Mouse (Mus musculus) neural tube, embryonic 11.5 days (tissue): Measurements from ENCODE around the gene Gm20388. TPM values are rescaled to one million over a fixed set of nuclear protein-coding genes. Genes with fewer than 3 reads are reported as not detected.

Experiments used
- ATAC-seq: fragments of 200-750 bp; cut with Nextera tagmentation; 2 replicates; pipeline ENCODE4 v1.8.0; 2017; ENCODE audit warnings: moderate number of reproducible peaks, mild to moderate bottlenecking, moderate TSS enrichment, moderate library complexity; ENCODE audit not compliant: insufficient read depth, low FRiP score, low TSS enrichment
- DNase-seq: peaks from one replicate; pipeline ENCODE4 v3.0.0-alpha.2; 2015; ENCODE audit warnings: low spot score
- H3K27ac ChIP-seq: fragments of 300-500 bp; sonication (generic); 2 replicates; pipeline ENCODE4 v1.5.1; 2014; ENCODE audit warnings: low read depth, mild to moderate bottlenecking, low read length
- H3K27me3 ChIP-seq: fragments of 300-500 bp; sonication (generic); 2 replicates; pipeline ENCODE4 v1.6.1; 2014; ENCODE audit warnings: mild to moderate bottlenecking, low read length, mixed read lengths; ENCODE audit not compliant: control insufficient read depth, insufficient read depth
- H3K36me3 ChIP-seq: fragments of 300-500 bp; sonication (generic); 2 replicates; pipeline ENCODE4 v1.6.1; 2014; ENCODE audit warnings: mild to moderate bottlenecking, low read length, moderate library complexity, mixed read lengths; ENCODE audit not compliant: control insufficient read depth, insufficient read depth
- H3K4me1 ChIP-seq: fragments of 300-500 bp; sonication (generic); 2 replicates; pipeline ENCODE4 v1.6.1; 2014; ENCODE audit warnings: low read length, mixed read lengths; ENCODE audit not compliant: control insufficient read depth, insufficient read depth
- H3K4me2 ChIP-seq: fragments of 300-500 bp; sonication (generic); 2 replicates; pipeline ENCODE4 v1.6.1; 2014; ENCODE audit warnings: low read depth, mild to moderate bottlenecking, moderate library complexity
- H3K4me3 ChIP-seq: fragments of 300-500 bp; sonication (generic); 2 replicates; pipeline ENCODE4 v1.5.1; 2014; ENCODE audit warnings: low read depth, low read length
- H3K9ac ChIP-seq: fragments of 300-500 bp; sonication (generic); 2 replicates; pipeline ENCODE4 v1.6.1; 2014; ENCODE audit warnings: mild to moderate bottlenecking, low read length
- H3K9me3 ChIP-seq: fragments of 300-500 bp; sonication (generic); 2 replicates; pipeline ENCODE4 v1.6.1; 2016; ENCODE audit warnings: low read length; ENCODE audit not compliant: control insufficient read depth
- WGBS: fragments of 180-500 bp; shearing (Covaris S2); extraction: QIAGEN DNeasy Blood & Tissue Kit; methylation state at CpG from one replicate; pipeline ENCODE4 v1.1.7; 2014; 5-methylcytosine and 5-hydroxymethylcytosine counted together
- polyA plus RNA-seq: library from polyadenylated mRNA; unstranded; fragments of >200 nt; fragmentation: Nextera tagmentation; extraction: Ambion mirVana; gene quantifications from 2 replicates; pipeline ENCODE4 v1.2.1, GENCODE M21; 2014

Gene Gm20388
- polyA plus RNA-seq, 1 experiment from 2014 or later = not detected

DNA sequence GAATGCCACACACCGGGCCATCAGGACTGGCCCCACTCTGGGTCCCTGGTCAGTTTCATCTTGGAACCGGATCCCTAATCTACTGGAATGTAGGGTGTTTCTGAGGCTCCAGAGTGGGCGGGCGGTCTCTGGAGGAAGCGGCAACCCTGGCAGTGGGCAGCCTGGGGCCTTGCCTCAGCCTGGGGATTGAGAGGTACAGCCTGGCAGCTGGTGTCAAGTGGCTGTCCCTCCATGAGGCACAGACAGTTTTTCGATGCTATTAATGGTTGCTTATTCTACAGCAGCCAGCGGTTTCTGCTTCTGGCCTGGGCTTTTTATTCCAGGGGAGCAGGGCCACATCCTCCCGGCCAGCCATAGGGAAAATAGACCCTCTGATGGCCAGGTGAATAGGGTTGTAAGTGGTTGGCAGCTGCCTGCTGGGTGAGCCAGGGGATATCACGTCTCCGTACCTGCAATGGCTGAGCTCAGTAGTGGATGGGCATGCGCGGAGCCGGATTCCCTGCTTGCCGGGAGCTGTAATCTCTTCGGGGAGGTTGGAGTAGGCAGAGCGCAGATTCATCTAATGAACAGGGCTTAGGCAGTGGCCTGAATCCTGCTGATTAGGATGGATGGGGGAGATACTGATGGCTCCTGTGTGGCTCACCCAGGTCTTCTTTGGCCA, 340.2 kb downstream of the Gm20388 start:
- Histone ChIP-seq H3K9ac (no peak overlapping the region), H3K4me2 (no peak overlapping the region), H3K27me3 (no peaks in the 10 kb centered on the region), H3K27ac (peak overlapping the region; percentile 36; the same call in 1 of the 2 replicates), H3K4me1 (peaks cover 9% of the 10 kb centered on the region; the same call in 1 of the 2 replicates), H3K36me3 (no peaks in the 10 kb centered on the region), H3K4me3 (no peak overlapping the region), H3K9me3 (no peaks in the 10 kb centered on the region)
- ATAC-seq = no peak
- no peak for DNase-seq
- 76% methylated on average over 16 of the region's 16 CpGs for WGBS

- H3K36me3 ChIP-seq = no peaks in the 10 kb centered on the region
- no peak overlapping the region for H3K4me2 ChIP-seq
- H3K9me3 ChIP-seq = no peaks in the 10 kb centered on the region
- DNase-seq = no peak
- 59% methylated on average over 9 of the region's 9 CpGs for WGBS
- peaks cover 10% of the 10 kb centered on the region; the same call in 1 of the 2 replicates for H3K4me1 ChIP-seq
- no peak overlapping the region for H3K4me3 ChIP-seq
- H3K27ac ChIP-seq = peak overlapping the region; percentile 36; the same call in 1 of the 2 replicates
- no peak overlapping the region for H3K9ac ChIP-seq
- ATAC-seq = no peak
- no peaks in the 10 kb centered on the region for H3K27me3 ChIP-seq
These were observed 340.9 kb downstream of the Gm20388 start for GRCm38 (mm10) chr8:120251411-120252035.

- peaks cover 16% of the 10 kb centered on the region; the same call in 1 of the 2 replicates for H3K4me1 ChIP-seq
- no peak overlapping the region for H3K27ac ChIP-seq
These were observed 343.0 kb downstream of the Gm20388 start for GRCm38 (mm10) chr8:120253626-120254025.

GRCm38 (mm10) chr8:120255406-120255987, 344.9 kb downstream of the Gm20388 start:
- no peak for ATAC-seq
- Histone ChIP-seq H3K4me1 (peaks cover 18% of the 10 kb centered on the region), H3K27ac (no peak overlapping the region)

More at GRCm38 (mm10) chr8:120253626-120254025, 343.0 kb downstream of the Gm20388 start:
- no peak for DNase-seq
- Histone ChIP-seq H3K9ac (no peak overlapping the region; the same call in 1 of the 2 replicates), H3K27me3 (no peaks in the 10 kb centered on the region), H3K4me3 (no peak overlapping the region), H3K4me2 (no peak overlapping the region), H3K36me3 (no peaks in the 10 kb centered on the region), H3K9me3 (no peaks in the 10 kb centered on the region)
- WGBS = 85% methylated on average over 8 of the region's 8 CpGs
- ATAC-seq = no peak

GRCm38 (mm10) chr8:120256958-120257357, 346.3 kb downstream of the Gm20388 start:
- Histone ChIP-seq H3K4me1 (peaks cover 25% of the 10 kb centered on the region), H3K9ac (no peak overlapping the region), H3K4me2 (no peak overlapping the region), H3K27ac (no peak overlapping the region), H3K9me3 (no peaks in the 10 kb centered on the region), H3K4me3 (no peak overlapping the region), H3K36me3 (no peaks in the 10 kb centered on the region), H3K27me3 (no peaks in the 10 kb centered on the region)
- 44% methylated on average over 6 of the region's 6 CpGs for WGBS
- no peak for ATAC-seq
- no peak for DNase-seq

More at GRCm38 (mm10) chr8:120255406-120255987, 344.9 kb downstream of the Gm20388 start:
- Histone ChIP-seq H3K9me3 (no peaks in the 10 kb centered on the region), H3K27me3 (no peaks in the 10 kb centered on the region), H3K36me3 (no peaks in the 10 kb centered on the region), H3K9ac (no peak overlapping the region), H3K4me3 (no peak overlapping the region), H3K4me2 (no peak overlapping the region)
- 92% methylated on average over 6 of the region's 6 CpGs for WGBS
- DNase-seq = no peak

GRCm38 (mm10) chr8:120259206-120259605, 348.6 kb downstream of the Gm20388 start:
- DNase-seq (no peak), ATAC-seq (no peak)
- Histone ChIP-seq H3K9me3 (no peaks in the 10 kb centered on the region), H3K27me3 (no peaks in the 10 kb centered on the region), H3K4me2 (no peak overlapping the region), H3K4me3 (no peak overlapping the region), H3K4me1 (peaks cover 32% of the 10 kb centered on the region), H3K27ac (no peak overlapping the region), H3K36me3 (no peaks in the 10 kb centered on the region), H3K9ac (no peak overlapping the region)
- 74% methylated on average over 13 of the region's 13 CpGs for WGBS

- no peak for ATAC-seq
These were observed 350.0 kb downstream of the Gm20388 start for GRCm38 (mm10) chr8:120260677-120261076.

GRCm38 (mm10) chr8:120261338-120262120, 350.9 kb downstream of the Gm20388 start:
- H3K9me3 ChIP-seq = no peaks in the 10 kb centered on the region
- DNase-seq (no peak), ATAC-seq (no peak)
- no peak overlapping the region for H3K4me3 ChIP-seq
- H3K27me3 ChIP-seq = no peaks in the 10 kb centered on the region
- no peak overlapping the region for H3K4me2 ChIP-seq
- peaks cover 51% of the 10 kb centered on the region for H3K4me1 ChIP-seq
- no peaks in the 10 kb centered on the region for H3K36me3 ChIP-seq
- 24% methylated on average over 21 of the region's 21 CpGs for WGBS
- peak overlapping the region; percentile 5; the same call in 1 of the 2 replicates for H3K9ac ChIP-seq
- no peak overlapping the region; the same call in 1 of the 2 replicates for H3K27ac ChIP-seq

More at GRCm38 (mm10) chr8:120260677-120261076, 350.0 kb downstream of the Gm20388 start:
- Histone ChIP-seq H3K4me3 (no peak overlapping the region), H3K4me2 (no peak overlapping the region), H3K27me3 (no peaks in the 10 kb centered on the region), H3K9ac (peak overlapping the region; percentile 5; the same call in 1 of the 2 replicates), H3K36me3 (no peaks in the 10 kb centered on the region), H3K9me3 (no peaks in the 10 kb centered on the region), H3K4me1 (peaks cover 44% of the 10 kb centered on the region), H3K27ac (peak overlapping the region; percentile 11; the same call in 1 of the 2 replicates)
- 70% methylated on average over 5 of the region's 5 CpGs for WGBS
- no peak for DNase-seq
